Mouse (Mus musculus) spleen, adult 2 months (tissue): Measurements from ENCODE around the gene Rhbdd1.

ENCODE experiments used
- CTCF ChIP-seq: fragments of 200-500 bp; IDR thresholded peaks from 2 replicates; pipeline ENCODE4 v1.5.1; 2011; ENCODE audit warnings: mild to moderate bottlenecking, inconsistent platforms; ENCODE audit not compliant: insufficient read depth, insufficient read length, insufficient replicate concordance; ENCODE audit errors: extremely low read depth
- POLR2A ChIP-seq: fragments of 200-500 bp; IDR thresholded peaks from 2 replicates; pipeline ENCODE4 v1.6.1; 2011; ENCODE audit warnings: low read depth, low read length, inconsistent platforms

- TF ChIP-seq CTCF, result no peak
- TF ChIP-seq POLR2A, result no peak
These were observed 37.5 kb downstream of the Rhbdd1 start for GRCm38 (mm10) chr1:82353755-82354154.
